Mouse (Mus musculus): Measurements from ENCODE around the gene Wrnip1. TPM values are rescaled to one million over a fixed set of nuclear protein-coding genes. Genes with fewer than 3 reads are reported as not detected.
"Not testable (repeated sequence)": the region's sequence is repeated elsewhere in the genome, so short reads cannot be mapped to it uniquely, and the experiment has no call there.

Wrnip1 gene
- total RNA-seq, 2 experiments from 2014 or later: 44.9 TPM

DNA sequence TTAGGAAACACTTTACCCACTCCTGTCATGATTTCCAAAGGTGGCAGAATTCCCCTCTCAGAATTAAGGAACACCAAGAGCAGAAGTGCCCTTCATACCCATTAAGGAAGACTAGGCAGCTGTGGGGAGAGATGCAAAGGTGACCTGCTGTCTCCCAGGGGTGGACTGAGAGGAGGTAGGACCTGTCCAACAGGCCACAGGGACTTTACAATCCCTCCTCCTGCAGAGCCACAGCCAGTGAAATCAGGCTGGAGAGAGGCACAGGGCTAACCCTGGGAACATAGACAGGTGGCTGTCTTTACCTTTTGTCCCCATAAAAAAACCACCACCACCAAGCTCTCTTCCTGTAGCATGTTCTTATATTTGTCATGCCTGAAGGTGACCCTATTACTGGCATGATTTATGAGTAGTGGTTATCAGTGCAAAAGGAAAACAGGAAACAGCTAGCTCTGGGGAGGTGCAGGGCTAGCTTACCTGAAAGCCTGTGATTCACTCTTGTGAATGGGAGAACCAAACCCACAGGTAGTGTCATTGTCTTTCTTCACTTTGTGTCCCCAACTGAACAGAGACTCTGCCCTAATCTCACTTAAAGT lies 47.8 kb downstream of the Wrnip1 start:
- DNase-seq (ENCODE audit: low spot score in 2 of 2): no peak

DNA sequence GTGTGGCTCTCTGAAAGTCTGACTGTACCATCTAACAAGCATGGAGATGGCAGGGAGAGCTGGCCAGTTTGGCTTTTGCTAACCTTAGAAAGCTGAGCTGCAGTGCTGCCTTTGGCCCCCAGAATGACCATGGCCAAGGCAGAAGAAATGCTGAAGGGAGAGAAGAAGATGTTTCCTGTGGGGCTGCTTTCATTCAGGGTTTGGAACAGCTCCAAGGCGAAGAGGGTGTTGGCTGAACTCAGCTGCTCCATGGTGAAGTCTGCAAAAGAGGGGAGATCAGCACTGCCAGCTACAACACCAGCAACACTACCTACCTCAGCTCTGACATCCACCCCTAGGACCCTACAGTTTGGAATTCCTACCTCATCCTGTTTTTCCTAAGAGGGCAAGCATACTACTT lies 48.3 kb downstream of the Wrnip1 start:
- DNase-seq (ENCODE audit: low spot score in 2 of 2): no peak

DNA sequence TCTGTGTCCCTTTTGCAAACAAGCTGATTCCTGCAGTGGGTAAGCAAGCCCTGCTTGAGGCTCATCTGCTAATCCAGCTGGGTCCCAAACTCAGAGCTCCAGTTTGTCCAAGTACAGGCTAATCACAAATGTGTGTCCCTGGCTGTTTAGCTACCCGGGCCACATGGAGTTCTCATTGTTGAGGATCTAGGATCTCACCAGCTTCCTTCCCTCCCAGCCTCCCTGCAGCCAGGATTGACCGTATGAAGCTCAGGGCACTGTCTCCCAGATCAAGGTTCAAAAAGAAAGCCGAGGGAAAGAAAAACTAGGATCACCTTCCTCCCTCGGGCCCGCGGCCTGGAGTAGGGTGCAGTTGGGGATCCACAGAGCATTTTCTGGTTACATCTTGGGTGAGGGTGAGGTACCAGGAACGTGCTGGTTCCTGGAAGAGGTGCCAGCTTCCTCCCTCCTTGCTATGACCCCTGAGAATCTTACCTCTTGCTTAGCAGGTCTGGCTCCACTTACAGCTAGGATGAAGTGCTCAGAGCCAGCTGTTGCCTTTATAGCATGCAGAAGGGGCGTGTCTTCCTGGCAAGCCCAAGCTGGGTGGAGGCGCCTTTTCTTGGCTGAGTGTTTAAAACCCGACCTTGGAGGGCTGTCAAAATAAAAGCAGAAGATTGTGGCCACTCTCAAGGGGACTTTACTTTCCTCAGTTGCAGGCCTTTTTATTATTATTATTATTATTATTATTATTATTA lies 49.0 kb downstream of the Wrnip1 start, which contains the start of gene Serpinb1a:
TSS of gene Serpinb1a (minus strand) at position 518 of the 737 bp plus-strand sequence.
- peak in 1 of 2 experiments; percentile 34 for DNase-seq (ENCODE audit: low spot score in 2 of 2)

DNA sequence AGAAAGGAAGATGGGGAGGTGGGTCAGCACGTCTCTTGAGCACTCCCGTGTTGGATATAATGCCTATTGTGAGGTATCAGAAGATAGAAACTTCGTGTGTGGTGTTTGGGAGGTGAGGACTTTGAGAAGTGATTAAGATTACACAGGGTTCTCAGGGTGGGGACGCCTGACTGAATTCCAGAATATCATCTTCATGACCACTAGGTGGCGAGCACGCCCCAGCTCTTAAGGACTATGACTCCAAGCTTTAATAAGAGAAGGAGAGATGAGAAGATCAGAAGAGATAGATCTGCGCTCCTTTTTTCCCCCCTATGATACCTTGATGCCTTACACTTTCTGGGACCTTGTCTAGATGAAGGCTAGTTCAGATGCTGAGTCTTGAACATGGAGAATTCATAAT lies 50.1 kb downstream of the Wrnip1 start:
- no peak for DNase-seq (ENCODE audit: low spot score in 2 of 2)

DNA sequence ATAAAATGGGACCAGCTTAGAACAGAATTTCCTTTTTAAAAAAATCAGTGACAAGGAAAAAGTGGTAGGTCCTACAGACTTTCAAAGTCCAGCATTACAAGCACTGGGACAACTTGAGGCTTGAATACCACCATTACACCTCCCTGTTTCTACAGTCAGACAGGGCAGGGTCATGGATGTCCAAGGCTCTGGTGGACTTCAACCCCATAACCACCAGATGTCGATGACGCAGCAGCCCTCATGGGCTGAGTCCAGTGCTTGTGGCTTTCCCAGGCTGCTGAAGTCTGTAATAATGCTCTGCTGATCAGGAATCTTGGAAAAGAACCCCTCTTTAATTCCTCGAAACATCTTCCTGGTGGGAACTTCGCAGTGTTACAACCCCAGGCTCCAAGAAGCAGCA lies 50.7 kb downstream of the Wrnip1 start:
- no peak for DNase-seq (ENCODE audit: low spot score in 2 of 2)

DNA sequence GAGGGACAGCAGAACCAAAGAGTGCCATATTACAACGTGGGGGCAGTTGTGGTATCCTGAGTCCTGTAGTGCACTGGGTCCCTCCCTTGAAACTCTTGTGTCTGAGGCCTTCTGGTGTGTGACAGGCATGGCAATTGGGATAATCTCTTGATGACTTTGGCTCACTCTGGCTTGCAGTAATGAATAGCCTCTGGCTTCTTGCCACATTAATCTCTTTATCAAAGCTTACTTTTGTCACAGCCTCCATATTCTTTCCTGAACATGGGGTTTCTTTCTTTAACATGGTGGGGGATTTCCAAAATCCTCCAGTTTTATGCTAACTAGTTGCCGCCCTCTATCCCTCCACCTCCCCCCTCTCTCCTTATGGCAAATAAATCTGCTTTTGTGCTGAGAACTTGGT lies 51.2 kb downstream of the Wrnip1 start:
- no peak for DNase-seq (ENCODE audit: low spot score in 2 of 2)

DNA sequence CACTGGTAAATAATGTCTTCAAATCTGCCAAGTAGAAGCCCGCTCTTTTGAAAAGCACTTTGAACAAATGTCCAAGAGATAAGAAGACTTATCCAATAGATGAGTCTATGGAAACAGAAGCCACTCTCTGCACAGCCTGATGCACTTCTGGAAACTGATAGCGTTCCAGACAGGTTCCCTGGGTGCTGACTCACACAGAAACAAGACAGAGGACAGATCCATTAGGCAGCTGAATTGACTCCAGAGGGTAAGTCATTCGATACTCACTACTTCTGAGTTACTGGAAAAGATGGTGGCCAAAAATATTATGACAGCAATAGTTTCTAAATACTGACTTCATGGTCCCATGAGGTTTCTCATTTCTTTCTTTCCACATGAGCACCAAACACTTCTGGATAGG lies 59.0 kb downstream of the Wrnip1 start:
- no peak for DNase-seq (ENCODE audit: low spot score in 2 of 2)

DNA sequence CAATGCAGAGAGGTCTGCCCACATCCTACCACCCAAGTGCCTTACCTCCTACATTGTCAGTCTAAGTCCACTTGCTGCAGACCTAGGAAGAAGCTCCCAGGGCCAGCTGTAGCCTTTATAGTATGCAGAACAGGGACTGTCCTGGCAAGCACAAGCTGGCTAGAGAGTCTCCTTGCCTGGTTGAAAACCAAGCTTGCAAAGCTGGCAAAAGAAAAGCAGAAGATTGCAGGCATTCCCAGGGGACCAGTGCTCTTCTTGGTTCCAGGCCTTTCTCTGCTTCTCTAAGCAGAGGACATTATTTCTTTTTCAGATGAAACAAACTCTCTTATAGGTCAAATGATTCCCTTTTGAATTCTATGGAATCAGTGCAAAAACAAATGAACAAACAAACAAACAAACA lies 61.6 kb downstream of the Wrnip1 start:
- no peak for DNase-seq (ENCODE audit: low spot score in 2 of 2)

DNA sequence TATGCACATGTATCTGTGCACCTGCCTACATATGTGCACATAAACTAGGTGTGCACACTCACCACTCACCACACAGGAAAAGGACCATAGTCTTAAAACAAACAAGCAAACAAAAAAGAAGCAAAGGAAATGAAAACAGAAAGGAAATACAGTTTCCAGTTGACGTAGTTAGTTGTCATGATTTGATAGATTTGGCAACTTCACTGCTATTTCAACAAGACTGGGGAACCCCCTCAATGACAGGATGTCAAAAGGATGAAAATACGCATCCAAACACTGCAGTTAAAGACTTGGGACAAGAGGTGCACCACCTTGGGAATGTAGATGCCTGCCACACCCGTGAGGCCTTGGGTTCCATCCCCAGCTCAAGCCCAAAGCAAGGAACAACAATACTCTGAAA lies 62.7 kb downstream of the Wrnip1 start:
- not testable (repeated sequence) for DNase-seq (ENCODE audit: low spot score in 2 of 2)

DNA sequence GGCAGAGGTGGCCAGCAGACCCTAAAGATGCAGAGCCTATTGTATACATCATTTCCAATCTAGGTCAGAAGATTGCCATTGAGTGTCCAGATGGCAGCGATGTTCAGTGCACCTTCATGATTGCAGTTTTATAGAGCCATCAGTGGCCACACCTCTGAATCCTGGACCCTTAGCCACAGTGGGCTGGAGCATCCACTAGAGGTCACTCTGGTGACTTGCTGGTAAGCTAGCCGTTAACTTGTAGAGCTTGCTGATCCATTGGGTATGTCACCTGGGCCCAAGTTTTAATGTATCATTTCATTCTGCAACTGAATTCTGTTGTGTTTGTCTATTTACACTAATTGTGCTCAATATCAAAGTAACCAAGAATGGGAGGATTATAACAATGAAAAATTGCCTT lies 63.8 kb downstream of the Wrnip1 start:
- no peak for DNase-seq (ENCODE audit: low spot score in 2 of 2)

DNA sequence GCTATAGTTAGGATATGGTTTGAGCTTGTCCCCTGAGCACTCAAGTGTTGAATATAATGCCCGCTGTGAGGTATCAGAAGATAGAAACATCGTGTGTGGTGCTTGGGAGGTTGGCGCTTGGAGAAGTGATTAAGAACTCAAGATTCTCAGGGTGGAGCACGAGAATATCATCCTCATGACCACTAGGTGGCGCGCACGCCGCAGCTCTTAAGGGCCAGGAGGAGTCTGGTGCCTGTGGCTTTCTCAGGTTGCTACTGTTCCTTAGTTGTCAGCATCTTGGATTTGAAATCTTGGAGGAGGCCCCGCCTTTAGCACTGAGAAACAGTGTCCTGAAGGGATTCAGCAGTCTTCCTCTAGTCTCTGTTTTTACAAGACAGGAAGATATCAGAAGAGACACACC lies 64.6 kb downstream of the Wrnip1 start:
- DNase-seq (ENCODE audit: low spot score in 2 of 2): peak; percentile 33 to 37

DNA sequence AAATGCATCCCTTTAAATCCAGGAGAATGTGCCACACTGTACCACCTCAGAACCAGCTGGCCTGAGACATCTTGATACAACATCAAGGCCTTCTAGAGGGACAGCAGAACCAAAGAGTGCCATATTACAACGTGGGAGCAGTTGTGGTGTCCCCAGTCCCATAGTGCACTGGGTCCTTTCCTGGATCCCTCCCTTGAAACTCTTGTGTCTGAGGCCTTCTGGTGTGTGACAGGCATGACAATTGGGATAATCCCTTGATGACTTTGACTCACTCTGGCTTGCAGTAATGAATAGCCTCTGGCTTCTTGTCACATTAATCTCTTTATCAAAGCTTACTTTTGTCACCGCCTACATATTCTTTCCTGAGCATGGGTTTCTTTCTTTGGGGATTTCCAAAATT lies 65.2 kb downstream of the Wrnip1 start:
- DNase-seq (ENCODE audit: low spot score in 2 of 2): no peak

DNA sequence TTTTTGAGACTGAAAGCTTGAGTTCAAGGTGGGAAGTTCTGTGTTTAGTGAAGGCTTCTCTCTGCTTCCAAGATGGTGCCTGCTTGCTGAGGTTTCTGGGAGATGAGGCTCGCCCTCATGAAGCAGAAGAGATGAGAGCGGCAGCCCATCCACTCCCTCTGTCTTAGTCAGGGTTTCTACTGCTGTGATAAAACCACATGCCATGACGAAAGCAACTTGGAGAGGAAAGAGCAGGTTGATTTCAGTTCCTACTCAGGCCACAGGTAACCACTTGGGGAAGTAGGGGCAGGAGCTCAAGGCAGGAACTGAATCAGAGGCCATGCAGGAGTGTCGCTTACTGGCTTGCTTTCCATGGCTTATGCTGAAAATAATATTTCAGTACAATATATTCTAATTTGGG lies 66.4 kb downstream of the Wrnip1 start:
- DNase-seq (ENCODE audit: low spot score in 2 of 2): not testable (repeated sequence)

DNA sequence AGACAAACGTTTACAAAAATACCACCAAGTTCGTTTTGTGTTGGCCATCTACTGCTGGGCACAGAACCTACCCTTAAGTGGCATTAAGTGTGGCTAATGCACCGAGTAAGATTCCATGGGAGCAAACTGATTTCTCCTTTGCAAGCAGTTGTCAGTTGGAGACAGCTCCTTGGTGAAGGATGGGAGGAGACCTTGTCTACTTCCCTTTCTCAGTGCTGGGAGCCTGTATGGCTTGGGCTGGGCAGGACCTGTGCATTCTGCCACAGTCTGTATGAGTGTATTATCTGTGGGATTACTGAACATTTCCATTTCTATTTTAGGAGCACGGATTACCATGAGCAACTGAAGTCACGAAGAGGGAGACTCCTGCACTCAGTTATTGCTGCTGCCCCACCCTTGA lies 67.0 kb downstream of the Wrnip1 start:
- no peak for DNase-seq (ENCODE audit: low spot score in 2 of 2)

Other genes with a start within 250 kb of the Wrnip1 start
- 1 to 10 TPM; 3.1 to 4.9 TPM for gene Mylk4, start 18.1 kb upstream of the Wrnip1 start, total RNA-seq (2021)
- not detected for gene D930007J09Rik, start 811 bp downstream of the Wrnip1 start, total RNA-seq (2021)
- gene Serpinb1a, start 49.1 kb downstream of the Wrnip1 start, total RNA-seq (2021): 10 to 100 TPM; 32.7 to 41.3 TPM
- gene Serpinb1c, start 96.2 kb downstream of the Wrnip1 start, total RNA-seq (2021): under 1 TPM in 1 of 2 experiments, not detected in 1; 0.31 TPM
- 10 to 100 TPM; 60.3 to 62.4 TPM for gene Serpinb6b, start 163.2 kb downstream of the Wrnip1 start, total RNA-seq (2021)
- 10 to 100 TPM; 18.3 to 18.7 TPM for gene Serpinb9, start 201.2 kb downstream of the Wrnip1 start, total RNA-seq (2021)
- under 1 TPM in 1 of 2 experiments, not detected in 1; 0.08 TPM for gene Serpinb9b, start 225.4 kb downstream of the Wrnip1 start, total RNA-seq (2021)